Mouse (Mus musculus): ENCODE measurements around the gene Kndc1. TPM values are rescaled to one million over a fixed set of nuclear protein-coding genes. Genes with fewer than 3 reads are reported as not detected.
A peak's percentile ranks its signal among the peaks of the same experiment; 100 is the strongest.

Kndc1 gene
- polyA plus RNA-seq, 1 experiment, result not detected

GRCm38 (mm10) chr7:139950283-139950971, 55.9 kb downstream of the Kndc1 start:
- under 1% methylated on average over 33 of the region's 33 CpGs for WGBS
- Histone ChIP-seq H3K4me3 (replicated peaks; ENCODE audit: control insufficient read depth, low read depth, low read length) (peak overlapping the region; percentile 79), H3K27ac (ENCODE audit: control insufficient read depth, insufficient read depth, low read depth, low read length, poor library complexity) (peak overlapping the region; percentile 71), H3K4me1 (ENCODE audit: control insufficient read depth, insufficient read depth, low read length) (no peaks in the 10 kb centered on the region; the same call in 1 of the 2 replicates)
- TF ChIP-seq POLR2A (IDR thresholded peaks at IDR 0.05; ENCODE audit: borderline replicate concordance, control insufficient read depth, low read depth, low read length), result no peak
- TF ChIP-seq CTCF (IDR thresholded peaks at IDR 0.05; ENCODE audit: control insufficient read depth, insufficient read depth, low read length), result no peak

GRCm38 (mm10) chr7:139951079-139951478, 56.6 kb downstream of the Kndc1 start:
- no peak overlapping the region; the same call in 1 of the 2 replicates for H3K27ac ChIP-seq (ENCODE audit: control insufficient read depth, insufficient read depth, low read depth, low read length, poor library complexity)
- WGBS, result 2% methylated on average over 16 of the region's 16 CpGs

GRCm38 (mm10) chr7:139951991-139952633, 57.6 kb downstream of the Kndc1 start:
- Histone ChIP-seq H3K4me1 (ENCODE audit: control insufficient read depth, insufficient read depth, low read length) (no peaks in the 10 kb centered on the region; the same call in none of the 2 replicates), H3K27ac (ENCODE audit: control insufficient read depth, insufficient read depth, low read depth, low read length, poor library complexity) (no peak overlapping the region), H3K4me3 (replicated peaks; ENCODE audit: control insufficient read depth, low read depth, low read length) (no peak overlapping the region)
- no peak for TF ChIP-seq CTCF (IDR thresholded peaks at IDR 0.05; ENCODE audit: control insufficient read depth, insufficient read depth, low read length)
- TF ChIP-seq POLR2A (IDR thresholded peaks at IDR 0.05; ENCODE audit: borderline replicate concordance, control insufficient read depth, low read depth, low read length), result no peak
- 88% methylated on average over 6 of the region's 6 CpGs for WGBS

More at GRCm38 (mm10) chr7:139951079-139951478, 56.6 kb downstream of the Kndc1 start:
- TF ChIP-seq POLR2A (IDR thresholded peaks at IDR 0.05; ENCODE audit: borderline replicate concordance, control insufficient read depth, low read depth, low read length), result no peak
- TF ChIP-seq CTCF (IDR thresholded peaks at IDR 0.05; ENCODE audit: control insufficient read depth, insufficient read depth, low read length), result no peak
- peak overlapping the region; percentile 54 for H3K4me3 ChIP-seq (replicated peaks; ENCODE audit: control insufficient read depth, low read depth, low read length)
- H3K4me1 ChIP-seq (ENCODE audit: control insufficient read depth, insufficient read depth, low read length), result no peaks in the 10 kb centered on the region; the same call in 1 of the 2 replicates

GRCm38 (mm10) chr7:139955505-139955904, 61.0 kb downstream of the Kndc1 start:
- Histone ChIP-seq H3K4me3 (replicated peaks; ENCODE audit: control insufficient read depth, low read depth, low read length) (no peak overlapping the region), H3K27ac (ENCODE audit: control insufficient read depth, insufficient read depth, low read depth, low read length, poor library complexity) (no peak overlapping the region), H3K4me1 (ENCODE audit: control insufficient read depth, insufficient read depth, low read length) (no peaks in the 10 kb centered on the region; the same call in 1 of the 2 replicates)
- TF ChIP-seq CTCF (IDR thresholded peaks at IDR 0.05; ENCODE audit: control insufficient read depth, insufficient read depth, low read length) (no peak), POLR2A (IDR thresholded peaks at IDR 0.05; ENCODE audit: borderline replicate concordance, control insufficient read depth, low read depth, low read length) (no peak)
- 70% methylated on average over 4 of the region's 4 CpGs for WGBS

GRCm38 (mm10) chr7:139956658-139957057, 62.2 kb downstream of the Kndc1 start:
- TF ChIP-seq POLR2A (IDR thresholded peaks at IDR 0.05; ENCODE audit: borderline replicate concordance, control insufficient read depth, low read depth, low read length) (no peak), CTCF (IDR thresholded peaks at IDR 0.05; ENCODE audit: control insufficient read depth, insufficient read depth, low read length) (no peak)
- Histone ChIP-seq H3K4me3 (replicated peaks; ENCODE audit: control insufficient read depth, low read depth, low read length) (no peak overlapping the region), H3K27ac (ENCODE audit: control insufficient read depth, insufficient read depth, low read depth, low read length, poor library complexity) (no peak overlapping the region), H3K4me1 (ENCODE audit: control insufficient read depth, insufficient read depth, low read length) (no peaks in the 10 kb centered on the region; the same call in 1 of the 2 replicates)
- WGBS, result 84% methylated on average over 3 of the region's 3 CpGs

GRCm38 (mm10) chr7:139957437-139957836, 62.9 kb downstream of the Kndc1 start:
- Histone ChIP-seq H3K4me3 (replicated peaks; ENCODE audit: control insufficient read depth, low read depth, low read length) (no peak overlapping the region), H3K4me1 (ENCODE audit: control insufficient read depth, insufficient read depth, low read length) (no peaks in the 10 kb centered on the region; the same call in 1 of the 2 replicates), H3K27ac (ENCODE audit: control insufficient read depth, insufficient read depth, low read depth, low read length, poor library complexity) (no peak overlapping the region)
- TF ChIP-seq CTCF (IDR thresholded peaks at IDR 0.05; ENCODE audit: control insufficient read depth, insufficient read depth, low read length) (no peak), POLR2A (IDR thresholded peaks at IDR 0.05; ENCODE audit: borderline replicate concordance, control insufficient read depth, low read depth, low read length) (no peak)
- WGBS, result 6% methylated on average over 11 of the region's 11 CpGs

- WGBS, result 48% methylated on average over 11 of the region's 11 CpGs
- TF ChIP-seq POLR2A (IDR thresholded peaks at IDR 0.05; ENCODE audit: borderline replicate concordance, control insufficient read depth, low read depth, low read length) (no peak), CTCF (IDR thresholded peaks at IDR 0.05; ENCODE audit: control insufficient read depth, insufficient read depth, low read length) (no peak)
- Histone ChIP-seq H3K4me1 (ENCODE audit: control insufficient read depth, insufficient read depth, low read length) (no peaks in the 10 kb centered on the region; the same call in 1 of the 2 replicates), H3K27ac (ENCODE audit: control insufficient read depth, insufficient read depth, low read depth, low read length, poor library complexity) (no peak overlapping the region), H3K4me3 (replicated peaks; ENCODE audit: control insufficient read depth, low read depth, low read length) (no peak overlapping the region)
Measured at GRCm38 (mm10) chr7:139957958-139958357, 63.5 kb downstream of the Kndc1 start.

GRCm38 (mm10) chr7:139961141-139961540, 66.6 kb downstream of the Kndc1 start:
- TF ChIP-seq CTCF (IDR thresholded peaks at IDR 0.05; ENCODE audit: control insufficient read depth, insufficient read depth, low read length) (no peak), POLR2A (IDR thresholded peaks at IDR 0.05; ENCODE audit: borderline replicate concordance, control insufficient read depth, low read depth, low read length) (no peak)
- 81% methylated on average over 10 of the region's 10 CpGs for WGBS
- no peak overlapping the region for H3K4me3 ChIP-seq (replicated peaks; ENCODE audit: control insufficient read depth, low read depth, low read length)

More at GRCm38 (mm10) chr7:139961141-139961540, 66.6 kb downstream of the Kndc1 start:
- H3K4me1 ChIP-seq (ENCODE audit: control insufficient read depth, insufficient read depth, low read length), result no peaks in the 10 kb centered on the region; the same call in 1 of the 2 replicates
- no peak overlapping the region for H3K27ac ChIP-seq (ENCODE audit: control insufficient read depth, insufficient read depth, low read depth, low read length, poor library complexity)

Measured in bone marrow, adult 2 months (tissue).